Mouse (Mus musculus) gastrocnemius, adult 18-20 months (tissue): ENCODE results near the gene Fmr1. TPM values are rescaled to one million over a fixed set of nuclear protein-coding genes. Genes with fewer than 3 reads are reported as not detected.
"Not testable (repeated sequence)": the region's sequence is repeated elsewhere in the genome, so short reads cannot be mapped to it uniquely, and the experiment has no call there.

Experiments used
- DNase-seq: peaks from one replicate; pipeline ENCODE4 v3.0.0; 2021; ENCODE audit warnings: low spot score
- long read RNA-seq, 2 experiments: library from polyadenylated mRNA; stranded (forward); transcript quantifications; one replicate each; pipeline ENCODE4 v2.0.0; 2021
- total RNA-seq, 2 experiments: library from RNA; stranded (reverse); gene quantifications; 2 replicates each; pipeline ENCODE4 v1.2.3; 2021

Gene Fmr1
- 1 to 10 TPM; 4.9 to 7.6 TPM for total RNA-seq
- long read RNA-seq, experiment 1, full-length matches to known transcripts: 2 of 12 reads
- long read RNA-seq, experiment 1, partial matches to known transcripts: 1 of 12 reads
- long read RNA-seq, experiment 1, other reads (novel, unspliced or antisense): 9 of 12 reads
- long read RNA-seq, experiment 2, full-length matches to known transcripts: 5 of 12 reads
- long read RNA-seq, experiment 2, partial matches to known transcripts: 0 of 12 reads
- long read RNA-seq, experiment 2, other reads (novel, unspliced or antisense): 7 of 12 reads

GRCm38 (mm10) chrX:68678333-68678740 lies at the start of gene Fmr1:
Gene Fmr1, plus strand, starts transcription at chrX:68678541.
- peak; percentile 97 for DNase-seq

DNA sequence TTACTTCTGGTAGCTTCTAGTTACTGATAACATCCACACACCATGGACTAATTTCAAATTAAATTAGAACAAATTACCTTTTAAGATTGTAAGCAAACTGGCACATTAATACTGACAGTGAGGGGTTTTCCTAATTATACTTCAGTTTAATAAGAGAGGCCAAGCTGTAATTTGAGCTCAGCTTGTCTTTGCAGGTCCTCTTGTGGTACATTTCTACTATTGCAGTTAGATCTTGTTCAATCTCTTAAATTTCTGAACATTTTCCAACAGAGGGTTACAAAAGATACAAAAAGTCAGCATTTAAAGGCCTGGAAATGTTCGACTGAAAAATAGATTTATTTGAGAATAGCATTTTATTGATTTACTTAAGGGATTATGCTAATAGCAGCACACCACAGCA lies 36.7 kb upstream of the Fmr1 start:
- DNase-seq: no peak

DNA sequence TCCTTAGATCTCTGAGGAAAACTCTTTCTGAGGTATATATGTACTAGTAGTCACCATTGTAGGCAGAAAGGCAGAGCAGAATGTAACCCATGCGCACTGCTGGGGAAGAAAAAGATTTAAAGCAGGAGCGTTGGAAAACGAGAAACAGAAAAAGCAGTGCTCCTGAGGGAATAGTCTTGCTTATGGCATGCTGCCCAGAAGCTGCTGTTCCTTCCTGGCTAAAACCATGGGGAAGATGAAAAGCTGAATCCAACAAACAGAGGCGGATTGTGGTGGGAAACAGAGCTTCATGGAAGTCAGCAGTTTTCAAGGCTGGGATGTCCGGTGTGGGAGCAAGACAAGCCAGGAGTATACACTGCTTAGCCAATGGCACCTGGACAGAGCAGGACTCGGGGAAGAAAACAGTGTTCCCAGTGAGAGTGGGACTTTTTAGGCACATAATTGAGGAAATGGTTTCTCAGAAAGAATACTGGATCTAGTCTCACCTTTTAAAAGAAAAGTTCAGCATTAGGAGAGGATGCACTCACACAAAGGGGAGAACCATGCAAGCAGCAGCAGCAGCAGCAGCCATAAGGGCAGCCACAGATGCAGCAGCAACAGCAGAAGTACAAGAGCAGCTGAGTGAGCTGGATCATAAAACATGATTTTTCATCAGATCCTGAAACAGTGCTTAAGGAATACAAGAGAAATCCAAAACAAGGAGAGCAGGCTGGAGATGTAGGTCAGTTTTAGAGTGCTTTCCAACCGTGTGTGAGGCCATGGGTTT lies 33.0 kb upstream of the Fmr1 start:
- DNase-seq: peak; percentile 15

GRCm38 (mm10) chrX:68677508-68677907 lies 833 bp upstream of the Fmr1 start:
- DNase-seq: no peak

- peak; percentile 3 for DNase-seq
Observed at GRCm38 (mm10) chrX:68678815-68679486, 610 bp downstream of the Fmr1 start.

GRCm38 (mm10) chrX:68684706-68685105 lies 6.4 kb downstream of the Fmr1 start:
- no peak for DNase-seq

DNA sequence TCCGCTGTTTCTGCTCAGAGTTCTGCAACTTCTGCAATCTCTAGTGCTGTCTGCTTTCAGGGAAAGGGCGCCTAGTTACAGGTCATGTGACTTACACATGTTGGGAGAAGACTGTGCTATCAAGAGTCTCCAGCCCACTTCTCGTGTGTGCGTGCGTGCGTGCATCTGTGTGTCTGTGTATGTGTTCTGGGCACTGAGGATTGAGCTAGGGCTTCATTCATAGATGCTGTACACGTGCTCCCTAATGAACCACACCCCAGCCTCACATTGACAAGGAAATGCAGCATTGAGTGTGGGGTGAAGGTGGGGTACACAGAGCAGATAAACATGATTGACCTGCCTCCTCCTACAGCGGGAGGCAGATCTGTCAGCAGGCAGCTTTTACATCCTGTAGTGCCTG lies 13.6 kb downstream of the Fmr1 start:
- not testable (repeated sequence) for DNase-seq

DNA sequence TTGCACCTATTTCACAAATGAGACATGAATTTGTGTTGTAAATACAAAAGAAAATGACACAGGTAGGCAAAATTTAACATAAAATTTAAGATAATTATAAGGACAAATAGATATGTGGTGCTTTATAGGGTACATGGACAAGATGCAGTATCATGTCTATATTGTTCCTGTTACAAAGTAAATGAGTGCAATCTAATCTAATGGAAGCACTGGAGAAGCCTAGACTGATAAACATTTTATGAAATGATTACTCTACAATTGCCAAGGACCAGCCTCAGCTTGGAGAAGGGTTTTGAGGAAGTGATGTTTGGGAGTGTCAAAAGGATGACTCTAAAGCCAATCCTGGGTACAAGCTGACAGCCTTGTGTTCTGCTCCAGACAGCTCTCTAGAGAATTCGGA lies 58.6 kb downstream of the Fmr1 start:
- DNase-seq: no peak

- DNase-seq: no peak
Observed at GRCm38 (mm10) chrX:68740088-68740487, 61.7 kb downstream of the Fmr1 start.

GRCm38 (mm10) chrX:68761606-68762005 lies 83.3 kb downstream of the Fmr1 start, which contains the start of gene Fmr1nb:
Gene Fmr1nb, plus strand, starts transcription at chrX:68761839.
- no peak for DNase-seq

Other genes with a start within 250 kb of the Fmr1 start
- not detected for gene Fmr1nb, start 83.3 kb downstream of the Fmr1 start, total RNA-seq
- 1 to 10 TPM; 4.4 to 5.6 TPM for gene Gm14698, start 142.6 kb downstream of the Fmr1 start, total RNA-seq
- not detected for gene Gm6812, start 214.5 kb downstream of the Fmr1 start, total RNA-seq